Mouse (Mus musculus): Measurements from ENCODE around the gene Mapk8. TPM values are rescaled to one million over a fixed set of nuclear protein-coding genes. Genes with fewer than 3 reads are reported as not detected.
"Not testable (repeated sequence)": the region's sequence is repeated elsewhere in the genome, so short reads cannot be mapped to it uniquely, and the experiment has no call there.

Mapk8 gene
- polyA plus RNA-seq, 1 experiment from 2014 or later: 3.7 TPM

- 76% methylated on average over 4 of the region's 4 CpGs for WGBS (ENCODE audit: insufficient replicate concordance)
- H3K4me3 ChIP-seq (replicated peaks): no peak overlapping the region
Observed at GRCm38 (mm10) chr14:33448276-33448675, 1.3 kb upstream of the Mapk8 start.

GRCm38 (mm10) chr14:33446561-33447023 lies 366 bp downstream of the Mapk8 start:
- H3K9ac ChIP-seq: peak overlapping the region; percentile 86
- WGBS (ENCODE audit: insufficient replicate concordance): under 1% methylated on average over 56 of the region's 72 CpGs
- H3K4me1 ChIP-seq (replicated peaks): peaks cover 22% of the 10 kb centered on the region
- H3K9me3 ChIP-seq (replicated peaks): no peaks in the 10 kb centered on the region
- peak overlapping the region; percentile 87 for H3K4me2 ChIP-seq
- peak overlapping the region; percentile 80 for H3K27ac ChIP-seq (replicated peaks)
- peak overlapping the region; percentile 85 for H3K4me3 ChIP-seq (replicated peaks)
- peaks cover 11% of the 10 kb centered on the region; the same call in 1 of the 2 replicates for H3K27me3 ChIP-seq
- peak; percentile 55 for ATAC-seq (ENCODE audit: insufficient read depth)
- H3K36me3 ChIP-seq (replicated peaks): no peaks in the 10 kb centered on the region

More at GRCm38 (mm10) chr14:33448276-33448675, 1.3 kb upstream of the Mapk8 start:
- H3K4me1 ChIP-seq (replicated peaks): peaks cover 20% of the 10 kb centered on the region
- no peaks in the 10 kb centered on the region for H3K36me3 ChIP-seq (replicated peaks)
- ATAC-seq (ENCODE audit: insufficient read depth): no peak
- no peak overlapping the region for H3K27ac ChIP-seq (replicated peaks)
- H3K27me3 ChIP-seq: peaks cover 11% of the 10 kb centered on the region; the same call in 1 of the 2 replicates
- H3K9ac ChIP-seq: no peak overlapping the region
- no peaks in the 10 kb centered on the region for H3K9me3 ChIP-seq (replicated peaks)
- H3K4me2 ChIP-seq: no peak overlapping the region

- Histone ChIP-seq H3K4me3 (replicated peaks) (peak overlapping the region; percentile 85), H3K9ac (peak overlapping the region; percentile 86; the same call in 1 of the 2 replicates), H3K27me3 (peaks cover 7% of the 10 kb centered on the region; the same call in 1 of the 2 replicates), H3K4me1 (replicated peaks) (peaks cover 23% of the 10 kb centered on the region), H3K36me3 (replicated peaks) (no peaks in the 10 kb centered on the region), H3K9me3 (replicated peaks) (no peaks in the 10 kb centered on the region), H3K27ac (replicated peaks) (no peak overlapping the region), H3K4me2 (peak overlapping the region; percentile 87)
- ATAC-seq (ENCODE audit: insufficient read depth): no peak
- 42% methylated on average over 3 of the region's 3 CpGs for WGBS (ENCODE audit: insufficient replicate concordance)
Observed at GRCm38 (mm10) chr14:33445962-33446361, 996 bp downstream of the Mapk8 start.

GRCm38 (mm10) chr14:33443780-33444179 lies 3.2 kb downstream of the Mapk8 start:
- ATAC-seq (ENCODE audit: insufficient read depth): no peak
- no peak overlapping the region for H3K27ac ChIP-seq (replicated peaks)
- H3K4me2 ChIP-seq: no peak overlapping the region
- H3K27me3 ChIP-seq: 0 out of 2 replicates have a peak, but pooled peaks cover 2% of the 10 kb centered on the region
- H3K4me1 ChIP-seq (replicated peaks): peaks cover 23% of the 10 kb centered on the region
- H3K9me3 ChIP-seq (replicated peaks): no peaks in the 10 kb centered on the region
- H3K36me3 ChIP-seq (replicated peaks): no peaks in the 10 kb centered on the region
- H3K4me3 ChIP-seq (replicated peaks): no peak overlapping the region
- H3K9ac ChIP-seq: no peak overlapping the region
- 57% methylated on average over 2 of the region's 2 CpGs for whole genome bisulfite sequencing (ENCODE audit: insufficient replicate concordance)

GRCm38 (mm10) chr14:33432485-33432884 lies 14.5 kb downstream of the Mapk8 start:
- not testable (repeated sequence) for H3K9me3 ChIP-seq (replicated peaks); H3K4me1 ChIP-seq (replicated peaks); H3K9ac ChIP-seq; H3K27ac ChIP-seq (replicated peaks); H3K4me2 ChIP-seq; H3K27me3 ChIP-seq; ATAC-seq (ENCODE audit: insufficient read depth); H3K4me3 ChIP-seq (replicated peaks)
- 62% methylated on average over 4 of the region's 4 CpGs for WGBS (ENCODE audit: insufficient replicate concordance)
- peaks cover 10% of the 10 kb centered on the region for H3K36me3 ChIP-seq (replicated peaks)

- H3K36me3 ChIP-seq (replicated peaks): no peaks in the 10 kb centered on the region
- H3K9me3 ChIP-seq (replicated peaks): no peaks in the 10 kb centered on the region
- H3K9ac ChIP-seq: no peak overlapping the region
- no peak overlapping the region for H3K4me2 ChIP-seq
- H3K4me3 ChIP-seq (replicated peaks): no peak overlapping the region
- no peak overlapping the region for H3K27ac ChIP-seq (replicated peaks)
- no peaks in the 10 kb centered on the region for H3K27me3 ChIP-seq
- H3K4me1 ChIP-seq (replicated peaks): no peaks in the 10 kb centered on the region
- ATAC-seq (ENCODE audit: insufficient read depth): no peak
Observed at GRCm38 (mm10) chr14:33424124-33424523, 22.8 kb downstream of the Mapk8 start.

- no peak overlapping the region for H3K4me2 ChIP-seq
- ATAC-seq (ENCODE audit: insufficient read depth): no peak
- H3K9me3 ChIP-seq (replicated peaks): no peaks in the 10 kb centered on the region
- WGBS (ENCODE audit: insufficient replicate concordance): 35% methylated on average over 1 of the region's 1 CpGs
- H3K9ac ChIP-seq: no peak overlapping the region
- no peaks in the 10 kb centered on the region for H3K27me3 ChIP-seq
- no peaks in the 10 kb centered on the region for H3K4me1 ChIP-seq (replicated peaks)
- no peak overlapping the region for H3K27ac ChIP-seq (replicated peaks)
- no peaks in the 10 kb centered on the region for H3K36me3 ChIP-seq (replicated peaks)
- H3K4me3 ChIP-seq (replicated peaks): no peak overlapping the region
Observed at GRCm38 (mm10) chr14:33423003-33423402, 24.0 kb downstream of the Mapk8 start.

GRCm38 (mm10) chr14:33418311-33418909 lies 28.5 kb downstream of the Mapk8 start:
- Histone ChIP-seq H3K4me3 (replicated peaks) (no peak overlapping the region), H3K9ac (no peak overlapping the region), H3K27me3 (no peaks in the 10 kb centered on the region), H3K36me3 (replicated peaks) (no peaks in the 10 kb centered on the region), H3K4me1 (replicated peaks) (no peaks in the 10 kb centered on the region), H3K4me2 (no peak overlapping the region), H3K9me3 (replicated peaks) (no peaks in the 10 kb centered on the region), H3K27ac (replicated peaks) (no peak overlapping the region)
- ATAC-seq (ENCODE audit: insufficient read depth): no peak
- WGBS (ENCODE audit: insufficient replicate concordance): 71% methylated on average over 3 of the region's 3 CpGs

- Histone ChIP-seq H3K36me3 (replicated peaks) (no peaks in the 10 kb centered on the region), H3K9ac (no peak overlapping the region), H3K4me2 (no peak overlapping the region), H3K4me3 (replicated peaks) (no peak overlapping the region), H3K27ac (replicated peaks) (no peak overlapping the region), H3K9me3 (replicated peaks) (no peaks in the 10 kb centered on the region), H3K27me3 (no peaks in the 10 kb centered on the region), H3K4me1 (replicated peaks) (no peaks in the 10 kb centered on the region)
- WGBS (ENCODE audit: insufficient replicate concordance): 72% methylated on average over 1 of the region's 1 CpGs
- ATAC-seq (ENCODE audit: insufficient read depth): no peak
Observed at GRCm38 (mm10) chr14:33415746-33416145, 31.2 kb downstream of the Mapk8 start.

- peaks cover 2% of the 10 kb centered on the region; the same call in 1 of the 2 replicates for H3K36me3 ChIP-seq (replicated peaks)
- WGBS (ENCODE audit: insufficient replicate concordance): 75% methylated on average over 1 of the region's 1 CpGs
- ATAC-seq (ENCODE audit: insufficient read depth): no peak
- H3K27ac ChIP-seq (replicated peaks): no peak overlapping the region
- no peak overlapping the region for H3K4me2 ChIP-seq
- no peaks in the 10 kb centered on the region for H3K27me3 ChIP-seq
- H3K4me3 ChIP-seq (replicated peaks): no peak overlapping the region
- H3K9ac ChIP-seq: no peak overlapping the region
- H3K4me1 ChIP-seq (replicated peaks): no peaks in the 10 kb centered on the region
- H3K9me3 ChIP-seq (replicated peaks): no peaks in the 10 kb centered on the region
Observed at GRCm38 (mm10) chr14:33402331-33402730, 44.6 kb downstream of the Mapk8 start.

- no peak overlapping the region for H3K4me2 ChIP-seq
- no peak for ATAC-seq (ENCODE audit: insufficient read depth)
- no peaks in the 10 kb centered on the region for H3K27me3 ChIP-seq
- H3K4me3 ChIP-seq (replicated peaks): no peak overlapping the region
- H3K9ac ChIP-seq: no peak overlapping the region
- WGBS (ENCODE audit: insufficient replicate concordance): 61% methylated on average over 3 of the region's 3 CpGs
- no peak overlapping the region for H3K27ac ChIP-seq (replicated peaks)
- H3K4me1 ChIP-seq (replicated peaks): no peaks in the 10 kb centered on the region
- no peaks in the 10 kb centered on the region; the same call in 1 of the 2 replicates for H3K36me3 ChIP-seq (replicated peaks)
- no peaks in the 10 kb centered on the region for H3K9me3 ChIP-seq (replicated peaks)
Observed at GRCm38 (mm10) chr14:33400019-33400418, 46.9 kb downstream of the Mapk8 start.

Data from liver, embryonic 15.5 days (tissue).